Mouse (Mus musculus): ENCODE data around the gene Idh3a. TPM values are rescaled to one million over a fixed set of nuclear protein-coding genes. Genes with fewer than 3 reads are reported as not detected.

Idh3a gene
- polyA plus RNA-seq (2014; fragmentation: Nextera tagmentation; extraction: Ambion mirVana): 234 and 244 TPM in 2 replicates

DNA sequence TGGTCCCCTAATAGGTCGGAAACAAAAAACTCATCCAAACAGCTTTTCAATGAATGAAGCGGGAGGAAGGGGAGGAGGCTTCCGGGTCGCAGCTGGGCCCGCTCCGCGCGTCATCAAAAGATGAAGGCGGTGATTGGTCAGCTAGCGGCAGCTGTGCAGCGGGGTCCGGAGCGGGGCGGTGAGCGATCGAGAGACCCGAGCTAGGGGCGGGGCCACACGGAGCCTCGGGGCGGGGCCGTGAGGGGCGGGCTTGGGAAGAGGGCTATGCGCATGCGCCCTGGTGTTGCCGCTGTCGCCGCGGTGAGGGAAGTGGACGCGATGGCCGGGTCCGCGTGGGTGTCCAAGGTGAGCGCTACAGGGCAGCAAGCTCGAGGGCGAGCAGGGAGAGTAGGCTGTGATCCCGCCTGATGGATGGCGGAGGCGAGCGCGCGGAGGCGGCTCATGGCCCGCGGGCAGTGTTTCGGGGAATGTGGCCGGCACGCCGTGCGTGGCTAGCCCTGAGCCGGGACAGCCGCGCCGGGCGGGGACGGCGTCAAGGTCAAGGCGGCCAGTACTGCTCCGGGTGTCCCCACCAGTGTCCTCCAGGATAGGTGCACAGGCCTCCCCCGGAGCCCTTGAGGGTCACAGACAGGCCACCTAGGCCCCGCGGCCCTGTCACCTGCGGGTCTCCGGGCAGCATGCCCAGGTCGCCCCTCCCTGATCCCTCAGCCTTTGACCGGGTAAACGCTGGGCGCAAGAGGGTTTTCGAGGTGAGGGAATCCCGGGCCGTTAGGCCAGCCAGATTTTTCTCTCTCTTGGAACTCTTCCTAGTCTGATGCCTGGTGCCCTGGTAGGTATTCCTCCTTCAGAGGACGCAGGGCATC lies at the start of gene Idh3a:
TSS of gene Idh3a (plus strand) at position 136 of the 863 bp plus-strand sequence.
- H3K36me3 ChIP-seq (ENCODE audit: control insufficient read depth, insufficient read depth, low read length): 0 out of 2 replicates have a peak, but pooled peaks cover 5% of the 10 kb centered on the region
- no peaks in the 10 kb centered on the region for H3K27me3 ChIP-seq (replicated peaks; ENCODE audit: control insufficient read depth, insufficient read depth, low read length)
- H3K9me3 ChIP-seq (ENCODE audit: control insufficient read depth, low read length): no peaks in the 10 kb centered on the region
- H3K4me3 ChIP-seq (ENCODE audit: low read depth, low read length): peak within 1 kb of the TSS; percentile 96
- H3K9ac ChIP-seq (ENCODE audit: low read depth, low read length): peak within 1 kb of the TSS; percentile 90
- under 1% methylated on average over 71 of the region's 73 CpGs for WGBS
- H3K4me2 ChIP-seq: peak within 1 kb of the TSS; percentile 76
- ATAC-seq (replicated peaks; ENCODE audit: low FRiP score) (peak; percentile 96), DNase-seq (ENCODE audit: low spot score) (peak; percentile 98)
- peaks cover 8% of the 10 kb centered on the region for H3K4me1 ChIP-seq (replicated peaks; ENCODE audit: control insufficient read depth, insufficient read depth, low read length)
- H3K27ac ChIP-seq (ENCODE audit: low read depth, low read length): peak within 1 kb of the TSS; percentile 45

DNA sequence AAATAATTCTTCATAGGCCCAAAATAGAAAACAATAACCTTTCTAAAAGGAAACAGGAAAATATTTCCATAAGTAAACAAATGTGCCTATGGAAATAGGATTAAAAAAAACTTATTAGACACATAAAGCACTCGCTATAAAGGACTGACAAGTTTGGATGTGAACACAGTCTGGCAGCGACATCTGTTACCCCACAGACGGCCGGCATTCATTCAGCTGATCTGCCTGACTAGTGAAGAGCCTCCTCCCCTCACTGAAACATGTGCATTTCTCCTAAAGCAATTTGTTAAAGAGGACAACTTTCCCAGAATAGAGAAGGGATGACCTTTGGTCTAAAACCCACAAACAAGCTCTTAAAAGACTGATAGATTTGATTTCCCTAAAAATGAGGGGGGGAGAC lies 49.1 kb upstream of the Idh3a start:
- no peak overlapping the region for H3K27ac ChIP-seq (ENCODE audit: low read depth, low read length)
- no peaks in the 10 kb centered on the region for H3K9me3 ChIP-seq (ENCODE audit: control insufficient read depth, low read length)
- H3K4me1 ChIP-seq (replicated peaks; ENCODE audit: control insufficient read depth, insufficient read depth, low read length): no peaks in the 10 kb centered on the region
- H3K9ac ChIP-seq (ENCODE audit: low read depth, low read length): no peak overlapping the region
- DNase-seq (ENCODE audit: low spot score): no peak
- WGBS: 70% methylated on average over 4 of the region's 4 CpGs
- H3K4me3 ChIP-seq (ENCODE audit: low read depth, low read length): no peak overlapping the region
- no peaks in the 10 kb centered on the region for H3K36me3 ChIP-seq (ENCODE audit: control insufficient read depth, insufficient read depth, low read length)
- H3K4me2 ChIP-seq: no peak overlapping the region
- ATAC-seq (replicated peaks; ENCODE audit: low FRiP score): no peak
- no peaks in the 10 kb centered on the region for H3K27me3 ChIP-seq (replicated peaks; ENCODE audit: control insufficient read depth, insufficient read depth, low read length)

DNA sequence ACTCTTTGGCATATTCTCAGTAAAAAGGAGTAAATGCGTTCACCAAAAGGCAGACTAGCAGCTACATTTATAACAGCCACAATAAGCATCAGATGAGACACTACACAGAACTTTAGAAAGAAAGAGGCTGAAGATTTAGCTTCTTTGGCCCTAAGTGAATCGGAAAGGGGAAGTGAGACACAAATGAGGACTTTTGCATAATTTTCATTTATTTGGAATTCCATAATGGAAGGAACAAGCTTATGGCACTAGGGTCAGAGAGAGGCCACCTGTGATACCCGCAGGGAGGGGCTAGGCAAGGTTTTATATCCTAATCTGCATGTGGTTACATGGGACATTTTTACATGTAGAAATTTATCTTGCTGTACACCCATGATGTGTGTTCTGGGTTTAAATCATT lies 48.7 kb upstream of the Idh3a start:
- Histone ChIP-seq H3K36me3 (ENCODE audit: control insufficient read depth, insufficient read depth, low read length) (no peaks in the 10 kb centered on the region), H3K9me3 (ENCODE audit: control insufficient read depth, low read length) (no peaks in the 10 kb centered on the region), H3K4me2 (no peak overlapping the region), H3K27me3 (replicated peaks; ENCODE audit: control insufficient read depth, insufficient read depth, low read length) (no peaks in the 10 kb centered on the region), H3K9ac (ENCODE audit: low read depth, low read length) (no peak overlapping the region), H3K27ac (ENCODE audit: low read depth, low read length) (no peak overlapping the region), H3K4me1 (replicated peaks; ENCODE audit: control insufficient read depth, insufficient read depth, low read length) (no peaks in the 10 kb centered on the region), H3K4me3 (ENCODE audit: low read depth, low read length) (no peak overlapping the region)
- DNase-seq (ENCODE audit: low spot score): no peak
- ATAC-seq (replicated peaks; ENCODE audit: low FRiP score): no peak
- 81% methylated on average over 3 of the region's 3 CpGs for WGBS

DNA sequence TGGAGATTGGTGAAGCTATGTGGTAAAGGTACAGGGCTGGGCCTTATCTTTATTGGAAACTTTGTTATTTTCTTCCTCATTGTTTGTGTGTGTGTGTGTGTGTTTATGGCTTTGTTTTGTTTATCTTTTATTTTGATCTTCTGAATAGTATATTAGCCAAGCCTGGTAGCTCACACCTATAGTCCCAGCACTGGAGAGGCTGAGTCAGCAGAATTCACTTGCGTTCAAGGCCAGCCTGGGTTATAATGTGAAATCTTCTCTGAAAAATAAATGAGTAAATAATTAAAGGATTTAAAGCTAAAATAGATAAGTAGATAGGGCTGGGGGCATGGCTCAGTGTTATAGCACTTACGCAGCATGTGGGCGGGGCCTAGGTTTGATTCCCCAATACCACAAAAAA lies 47.9 kb upstream of the Idh3a start:
- no peaks in the 10 kb centered on the region for H3K9me3 ChIP-seq (ENCODE audit: control insufficient read depth, low read length)
- H3K4me1 ChIP-seq (replicated peaks; ENCODE audit: control insufficient read depth, insufficient read depth, low read length): no peaks in the 10 kb centered on the region
- H3K9ac ChIP-seq (ENCODE audit: low read depth, low read length): no peak overlapping the region
- no peak for ATAC-seq (replicated peaks; ENCODE audit: low FRiP score)
- no peak for DNase-seq (ENCODE audit: low spot score)
- no peaks in the 10 kb centered on the region for H3K36me3 ChIP-seq (ENCODE audit: control insufficient read depth, insufficient read depth, low read length)
- H3K4me3 ChIP-seq (ENCODE audit: low read depth, low read length): no peak overlapping the region
- no peak overlapping the region for H3K4me2 ChIP-seq
- WGBS: 94% methylated on average over 3 of the region's 3 CpGs
- H3K27ac ChIP-seq (ENCODE audit: low read depth, low read length): no peak overlapping the region
- no peaks in the 10 kb centered on the region for H3K27me3 ChIP-seq (replicated peaks; ENCODE audit: control insufficient read depth, insufficient read depth, low read length)

DNA sequence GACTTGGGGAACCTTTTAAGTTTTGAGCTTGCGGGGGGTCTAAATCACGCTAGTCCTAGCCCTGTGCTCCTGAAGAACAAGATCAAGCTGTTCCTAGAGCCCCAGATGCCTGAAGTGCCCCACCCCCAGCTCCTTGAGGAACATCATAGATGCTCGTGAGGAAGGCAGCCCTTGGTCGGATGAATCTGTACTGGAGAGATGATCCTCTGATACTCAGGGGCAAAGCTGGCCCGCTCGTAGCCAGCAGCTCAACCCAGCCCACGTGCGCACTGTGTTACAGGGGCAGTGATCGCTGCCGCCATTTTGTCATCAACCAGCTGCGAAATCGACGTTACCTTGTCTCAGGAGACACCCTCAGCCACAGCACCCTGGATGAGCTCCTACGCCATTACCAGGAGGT lies 47.5 kb upstream of the Idh3a start, which contains the start of gene Sh2d7:
TSS of gene Sh2d7 (plus strand) at position 301 of the 400 bp plus-strand sequence.
- Histone ChIP-seq H3K27me3 (replicated peaks; ENCODE audit: control insufficient read depth, insufficient read depth, low read length) (no peaks in the 10 kb centered on the region), H3K36me3 (ENCODE audit: control insufficient read depth, insufficient read depth, low read length) (no peaks in the 10 kb centered on the region), H3K4me2 (no peak within 1 kb of the TSS), H3K27ac (ENCODE audit: low read depth, low read length) (no peak within 1 kb of the TSS), H3K9me3 (ENCODE audit: control insufficient read depth, low read length) (no peaks in the 10 kb centered on the region), H3K4me3 (ENCODE audit: low read depth, low read length) (no peak within 1 kb of the TSS), H3K4me1 (replicated peaks; ENCODE audit: control insufficient read depth, insufficient read depth, low read length) (no peaks in the 10 kb centered on the region), H3K9ac (ENCODE audit: low read depth, low read length) (no peak within 1 kb of the TSS)
- DNase-seq (ENCODE audit: low spot score) (no peak), ATAC-seq (replicated peaks; ENCODE audit: low FRiP score) (no peak)
- 90% methylated on average over 14 of the region's 14 CpGs for WGBS

DNA sequence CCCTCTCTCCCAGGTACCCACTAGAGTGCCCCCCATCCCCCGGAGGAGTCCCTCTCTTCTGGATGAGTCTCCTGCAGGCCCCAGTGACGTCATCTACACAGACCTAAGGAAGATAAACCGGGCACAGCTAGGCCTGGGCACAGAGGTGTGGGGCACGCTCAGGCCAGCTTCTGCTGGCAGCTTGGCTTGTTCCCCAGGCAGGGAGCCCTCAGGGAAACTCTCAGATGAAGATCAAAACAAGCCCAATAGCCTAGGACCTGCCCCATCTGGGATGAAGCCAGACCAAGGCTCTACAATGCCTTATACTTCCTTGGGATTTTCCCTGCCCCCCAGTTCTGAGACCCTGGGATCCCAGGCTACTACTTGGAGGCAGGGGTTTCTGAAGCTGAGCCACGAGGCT lies 45.3 kb upstream of the Idh3a start:
- Histone ChIP-seq H3K36me3 (ENCODE audit: control insufficient read depth, insufficient read depth, low read length) (no peaks in the 10 kb centered on the region), H3K9me3 (ENCODE audit: control insufficient read depth, low read length) (no peaks in the 10 kb centered on the region), H3K9ac (ENCODE audit: low read depth, low read length) (no peak overlapping the region), H3K27me3 (replicated peaks; ENCODE audit: control insufficient read depth, insufficient read depth, low read length) (no peaks in the 10 kb centered on the region), H3K27ac (ENCODE audit: low read depth, low read length) (no peak overlapping the region), H3K4me3 (ENCODE audit: low read depth, low read length) (no peak overlapping the region), H3K4me2 (no peak overlapping the region), H3K4me1 (replicated peaks; ENCODE audit: control insufficient read depth, insufficient read depth, low read length) (no peaks in the 10 kb centered on the region)
- 69% methylated on average over 5 of the region's 5 CpGs for WGBS
- no peak for DNase-seq (ENCODE audit: low spot score)
- no peak for ATAC-seq (replicated peaks; ENCODE audit: low FRiP score)

DNA sequence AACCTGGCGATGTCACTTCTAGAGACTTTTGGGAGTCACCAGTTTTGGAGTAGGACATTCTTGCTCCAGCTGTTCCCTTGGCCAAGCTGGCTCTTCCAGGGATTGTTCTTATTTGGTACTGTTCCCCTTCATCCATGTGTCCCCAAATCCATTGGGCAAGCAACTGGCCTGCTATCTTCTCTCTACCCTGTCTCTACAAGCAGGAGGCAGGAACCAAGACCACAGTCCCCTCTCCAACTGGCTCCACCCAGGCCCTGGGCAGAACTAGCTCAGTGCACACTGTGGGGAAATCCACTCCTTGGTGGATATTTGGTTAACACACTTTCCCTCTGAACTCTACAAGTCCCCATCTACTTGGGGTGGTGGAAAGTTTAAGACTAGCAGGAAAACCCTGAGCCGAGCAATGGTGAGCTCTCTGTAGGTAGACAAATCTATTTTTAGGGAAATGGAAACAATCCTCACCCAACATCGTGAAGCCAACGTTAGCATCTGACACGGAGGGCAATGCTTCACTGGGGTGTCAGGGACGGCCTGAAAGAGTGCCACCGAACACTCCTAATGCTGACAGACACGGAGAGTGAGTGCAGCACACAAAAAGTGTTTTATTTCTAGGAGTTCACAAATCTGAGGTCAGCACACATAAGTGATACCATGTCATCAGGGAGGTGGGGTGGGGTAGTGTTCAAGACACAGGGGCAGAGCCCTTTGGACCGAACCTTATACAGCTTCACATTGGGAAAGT lies 41.8 kb upstream of the Idh3a start:
- Histone ChIP-seq H3K4me2 (no peak overlapping the region), H3K9ac (ENCODE audit: low read depth, low read length) (no peak overlapping the region), H3K9me3 (ENCODE audit: control insufficient read depth, low read length) (no peaks in the 10 kb centered on the region; the same call in 1 of the 2 replicates), H3K36me3 (ENCODE audit: control insufficient read depth, insufficient read depth, low read length) (no peaks in the 10 kb centered on the region), H3K4me3 (ENCODE audit: low read depth, low read length) (no peak overlapping the region), H3K27me3 (replicated peaks; ENCODE audit: control insufficient read depth, insufficient read depth, low read length) (no peaks in the 10 kb centered on the region), H3K4me1 (replicated peaks; ENCODE audit: control insufficient read depth, insufficient read depth, low read length) (no peaks in the 10 kb centered on the region), H3K27ac (ENCODE audit: low read depth, low read length) (no peak overlapping the region)
- ATAC-seq (replicated peaks; ENCODE audit: low FRiP score) (no peak), DNase-seq (ENCODE audit: low spot score) (no peak)
- 81% methylated on average over 9 of the region's 9 CpGs for WGBS

DNA sequence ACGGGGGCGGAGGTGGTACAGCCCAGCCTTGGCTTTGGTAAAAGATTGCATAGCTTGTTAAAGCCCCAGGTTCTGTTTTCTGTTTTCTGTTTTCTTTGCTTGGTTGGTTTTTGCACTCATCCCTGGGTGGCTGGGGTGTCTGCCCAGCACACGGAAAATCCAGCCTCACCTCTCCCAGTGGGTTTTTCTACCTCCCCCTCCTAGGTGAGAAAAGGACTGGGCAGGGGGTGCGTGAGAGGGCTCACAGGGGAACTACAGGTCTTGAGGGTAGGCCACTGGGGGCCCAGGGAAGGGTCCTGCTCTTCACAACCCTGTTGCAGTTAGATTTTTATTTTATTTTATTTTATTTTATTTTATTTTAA lies 41.2 kb upstream of the Idh3a start:
- Histone ChIP-seq H3K9me3 (ENCODE audit: control insufficient read depth, low read length) (no peaks in the 10 kb centered on the region; the same call in 1 of the 2 replicates), H3K4me3 (ENCODE audit: low read depth, low read length) (no peak overlapping the region), H3K27ac (ENCODE audit: low read depth, low read length) (no peak overlapping the region), H3K4me1 (replicated peaks; ENCODE audit: control insufficient read depth, insufficient read depth, low read length) (no peaks in the 10 kb centered on the region), H3K9ac (ENCODE audit: low read depth, low read length) (no peak overlapping the region), H3K36me3 (ENCODE audit: control insufficient read depth, insufficient read depth, low read length) (no peaks in the 10 kb centered on the region), H3K27me3 (replicated peaks; ENCODE audit: control insufficient read depth, insufficient read depth, low read length) (no peaks in the 10 kb centered on the region), H3K4me2 (no peak overlapping the region)
- WGBS: 84% methylated on average over 4 of the region's 4 CpGs
- ATAC-seq (replicated peaks; ENCODE audit: low FRiP score): no peak
- DNase-seq (ENCODE audit: low spot score): no peak
